Mouse (Mus musculus): Measurements from ENCODE around the gene Bphl. TPM values are rescaled to one million over a fixed set of nuclear protein-coding genes. Genes with fewer than 3 reads are reported as not detected.

Gene Bphl
- 40.8 TPM for polyA plus RNA-seq (2014; fragmentation: Illumina TruSeq; extraction: RNeasy Lipid Tissue Mini Kit (QIAGEN cat#74804); ENCODE audit: low read depth, low replicate concordance)

GRCm38 (mm10) chr13:34037172-34038055 lies at the start of gene Bphl:
Bphl (plus strand) TSS chr13:34037597.

GRCm38 (mm10) chr13:34002058-34003006 lies 35.1 kb upstream of the Bphl start, which contains the start of the genes Ripk1 and Serpinb6a:
Ripk1 (plus strand) TSS chr13:34002363.
Serpinb6a (minus strand) TSS chr13:34002794.

GRCm38 (mm10) chr13:34077492-34078271 lies 40.3 kb downstream of the Bphl start, which contains the start of gene Tubb2a:
Tubb2a (minus strand) TSS chr13:34078007.

Other genes starting within 250 kb of the Bphl start
- not detected for gene Serpinb6e, start 194.2 kb upstream of the Bphl start, polyA plus RNA-seq (2014; fragmentation: Illumina TruSeq; extraction: RNeasy Lipid Tissue Mini Kit (QIAGEN cat#74804); ENCODE audit: low read depth, low replicate concordance)
- not detected for gene Serpinb6c, start 131.9 kb upstream of the Bphl start, polyA plus RNA-seq (2014; fragmentation: Illumina TruSeq; extraction: RNeasy Lipid Tissue Mini Kit (QIAGEN cat#74804); ENCODE audit: low read depth, low replicate concordance)
- gene Nqo2, start 72.9 kb upstream of the Bphl start, polyA plus RNA-seq (2014; fragmentation: Illumina TruSeq; extraction: RNeasy Lipid Tissue Mini Kit (QIAGEN cat#74804); ENCODE audit: low read depth, low replicate concordance), result 47.1 TPM
- gene Ripk1, start 35.2 kb upstream of the Bphl start, polyA plus RNA-seq (2014; fragmentation: Illumina TruSeq; extraction: RNeasy Lipid Tissue Mini Kit (QIAGEN cat#74804); ENCODE audit: low read depth, low replicate concordance), result 6.6 TPM
- gene Serpinb6a, start 34.8 kb upstream of the Bphl start, polyA plus RNA-seq (2014; fragmentation: Illumina TruSeq; extraction: RNeasy Lipid Tissue Mini Kit (QIAGEN cat#74804); ENCODE audit: low read depth, low replicate concordance), result 140 TPM
- 46.2 TPM for gene Tubb2a, start 40.4 kb downstream of the Bphl start, polyA plus RNA-seq (2014; fragmentation: Illumina TruSeq; extraction: RNeasy Lipid Tissue Mini Kit (QIAGEN cat#74804); ENCODE audit: low read depth, low replicate concordance)
- gene Tubb2b, start 92.9 kb downstream of the Bphl start, polyA plus RNA-seq (2014; fragmentation: Illumina TruSeq; extraction: RNeasy Lipid Tissue Mini Kit (QIAGEN cat#74804); ENCODE audit: low read depth, low replicate concordance), result 3.1 TPM
- 24.6 TPM for gene Psmg4, start 125.4 kb downstream of the Bphl start, polyA plus RNA-seq (2014; fragmentation: Illumina TruSeq; extraction: RNeasy Lipid Tissue Mini Kit (QIAGEN cat#74804); ENCODE audit: low read depth, low replicate concordance)

All from heart, adult 10 weeks (tissue).